Mouse (Mus musculus) lung, embryonic 15.5 days (tissue): ENCODE measurements around the gene LTO1. TPM values are rescaled to one million over a fixed set of nuclear protein-coding genes. Genes with fewer than 3 reads are reported as not detected.
A peak's percentile ranks its signal among the peaks of the same experiment; 100 is the strongest.

Experiments
- ATAC-seq: fragments of 200-750 bp; cut with Nextera tagmentation; 2 replicates; pipeline ENCODE4 v1.8.0; 2017; ENCODE audit warnings: moderate number of reproducible peaks, borderline replicate concordance; ENCODE audit not compliant: low FRiP score, low TSS enrichment; ENCODE audit errors: extremely low read depth
- H3K27ac ChIP-seq: fragments of 300-500 bp; sonication (generic); 2 replicates; pipeline ENCODE4 v1.5.1; 2015; ENCODE audit warnings: moderate library complexity, mild to moderate bottlenecking, inconsistent platforms
- H3K27me3 ChIP-seq: fragments of 300-500 bp; sonication (generic); 2 replicates; pipeline ENCODE4 v1.6.1; 2015; ENCODE audit warnings: inconsistent platforms
- H3K36me3 ChIP-seq: fragments of 300-500 bp; sonication (generic); 2 replicates; pipeline ENCODE4 v1.6.1; 2015; ENCODE audit warnings: inconsistent platforms
- H3K4me1 ChIP-seq: fragments of 300-500 bp; sonication (generic); 2 replicates; pipeline ENCODE4 v1.6.1; 2015; ENCODE audit warnings: inconsistent platforms
- H3K4me2 ChIP-seq: fragments of 300-500 bp; sonication (generic); 2 replicates; pipeline ENCODE4 v1.6.1; 2015; ENCODE audit warnings: inconsistent platforms, mild to moderate bottlenecking, moderate library complexity
- H3K4me3 ChIP-seq: fragments of 300-500 bp; sonication (generic); 2 replicates; pipeline ENCODE4 v1.5.1; 2015; ENCODE audit warnings: mild to moderate bottlenecking, inconsistent platforms
- H3K9ac ChIP-seq: fragments of 300-500 bp; sonication (generic); 2 replicates; pipeline ENCODE4 v1.6.1; 2015; ENCODE audit warnings: inconsistent platforms
- H3K9me3 ChIP-seq: fragments of 300-500 bp; sonication (generic); 2 replicates; pipeline ENCODE4 v1.6.1; 2016; ENCODE audit warnings: inconsistent platforms
- WGBS: fragments of 180-500 bp; shearing (Covaris S2); methylation state at CpG from one replicate; pipeline ENCODE4 v1.1.7; 2015; 5-methylcytosine and 5-hydroxymethylcytosine counted together
- polyA plus RNA-seq: library from polyadenylated mRNA; unstranded; fragments of >200 nt; fragmentation: Nextera tagmentation; extraction: Ambion mirVana; gene quantifications from 2 replicates; pipeline ENCODE4 v1.2.1, GENCODE M21; 2015

LTO1 gene
- polyA plus RNA-seq, 1 experiment from 2014 or later: 27.9 TPM

DNA sequence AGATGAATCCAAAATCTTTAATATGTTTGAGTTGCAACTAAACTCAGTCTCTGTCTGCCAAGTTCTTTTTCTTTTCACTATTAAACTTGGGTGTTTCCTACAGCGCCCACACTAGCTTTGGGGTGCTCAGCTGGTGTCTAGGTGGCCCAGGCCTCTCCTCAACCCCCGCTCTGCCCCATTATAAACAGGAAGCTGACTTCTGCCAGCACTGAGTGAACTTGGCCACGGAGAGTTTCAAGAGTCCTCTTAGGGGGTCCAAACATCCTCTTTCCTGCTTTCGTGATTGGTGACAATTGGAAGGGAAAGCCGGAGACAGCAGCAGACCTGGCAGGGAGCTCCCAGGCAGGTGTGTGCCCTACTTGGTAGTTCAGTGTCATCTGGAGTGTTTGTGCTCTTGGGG is 64.9 kb downstream of the LTO1 start:
- no peaks in the 10 kb centered on the region for H3K36me3 ChIP-seq
- no peak overlapping the region for H3K4me3 ChIP-seq
- no peak overlapping the region for H3K9ac ChIP-seq
- no peaks in the 10 kb centered on the region for H3K27me3 ChIP-seq
- H3K4me1 ChIP-seq: peaks cover 5% of the 10 kb centered on the region; the same call in 1 of the 2 replicates
- 37% methylated on average over 5 of the region's 5 CpGs for WGBS
- no peak for ATAC-seq
- no peaks in the 10 kb centered on the region for H3K9me3 ChIP-seq
- no peak overlapping the region for H3K4me2 ChIP-seq
- H3K27ac ChIP-seq: peak overlapping the region; percentile 7; the same call in 1 of the 2 replicates

Other genes with a start within 250 kb of the LTO1 start
- 76.2 and 90.2 TPM in 2 replicates for gene Ano1, start 163.1 kb upstream of the LTO1 start, polyA plus RNA-seq
- gene Fgf3, start 77.0 kb upstream of the LTO1 start, polyA plus RNA-seq: not detected in 2 replicates
- gene Fgf4, start 67.7 kb upstream of the LTO1 start, polyA plus RNA-seq: not detected in 2 replicates
- gene Fgf15, start 18.6 kb upstream of the LTO1 start, polyA plus RNA-seq: not detected in 2 replicates
- 127 and 134 TPM in 2 replicates for gene Ccnd1, start 24.8 kb downstream of the LTO1 start, polyA plus RNA-seq